Mouse (Mus musculus) spleen, embryonic (tissue): ENCODE measurements around the gene Anxa6.

ENCODE experiments used
- CTCF ChIA-PET: fragments of 350-600 bp; sonication (Branson Sonifier 250); formaldehyde crosslinking; loops from one replicate; lab custom pipeline; 2022; lab: Charles Lee

Anxa6 gene

GRCm38 (mm10) chr11:55008230-55008629 is 25.0 kb downstream of the Anxa6 start:
- CTCF ChIA-PET: no interaction called here

- CTCF ChIA-PET: interaction anchor here (0.6 kb wide), 1 partner anchor 27 kb away, joined by 6 read pairs; no protein-coding TSS in a partner anchor
Observed at GRCm38 (mm10) chr11:55005684-55006083, 27.6 kb downstream of the Anxa6 start.

- CTCF ChIA-PET: interaction anchor here (0.5 kb wide), 1 partner anchor 22 kb away, joined by 3 read pairs; no protein-coding TSS in a partner anchor
Observed at GRCm38 (mm10) chr11:55004970-55005502, 28.2 kb downstream of the Anxa6 start.

GRCm38 (mm10) chr11:54998708-54999107 is 34.5 kb downstream of the Anxa6 start:
- CTCF ChIA-PET: interaction anchor here (0.6 to 1.8 kb wide), 5 partner anchors 12 to 88 kb away, joined by 3 to 17 read pairs (median 4); no protein-coding TSS in a partner anchor

- CTCF ChIA-PET: interaction anchor here (0.7 to 1.8 kb wide), 3 partner anchors 15 to 89 kb away, joined by 3 to 17 read pairs (median 12); no protein-coding TSS in a partner anchor
Observed at GRCm38 (mm10) chr11:54998284-54998683, 35.0 kb downstream of the Anxa6 start.

- CTCF ChIA-PET: interaction anchor here (0.7 kb wide), 2 partner anchors 43 to 228 kb away, joined by 3 to 7 read pairs; no protein-coding TSS in a partner anchor
Observed at GRCm38 (mm10) chr11:54996176-54996575, 37.1 kb downstream of the Anxa6 start.

GRCm38 (mm10) chr11:54989920-54990319 is 43.3 kb downstream of the Anxa6 start:
- CTCF ChIA-PET: interaction anchor here (0.7 kb wide), 1 partner anchor 168 kb away, joined by 4 read pairs; no protein-coding TSS in a partner anchor

- CTCF ChIA-PET: no interaction called here
Observed at GRCm38 (mm10) chr11:54988754-54989349, 44.4 kb downstream of the Anxa6 start.

GRCm38 (mm10) chr11:54987974-54988373 is 45.3 kb downstream of the Anxa6 start:
- CTCF ChIA-PET: interaction anchor here (0.5 to 1.0 kb wide), 3 partner anchors 53 to 1136 kb away, joined by 3 to 4 read pairs (median 3); no protein-coding TSS in a partner anchor

- CTCF ChIA-PET: interaction anchor here (0.6 to 1.6 kb wide), 4 partner anchors 48 to 677 kb away, joined by 3 to 12 read pairs (median 5); no protein-coding TSS in a partner anchor
Observed at GRCm38 (mm10) chr11:54985086-54985485, 48.2 kb downstream of the Anxa6 start.

- CTCF ChIA-PET: interaction anchor here (0.6 to 1.6 kb wide), 3 partner anchors 51 to 676 kb away, joined by 4 to 12 read pairs (median 7); no protein-coding TSS in a partner anchor
Observed at GRCm38 (mm10) chr11:54984581-54984980, 48.7 kb downstream of the Anxa6 start.

- CTCF ChIA-PET: interaction anchor here (0.6 to 1.6 kb wide), 5 partner anchors 11 to 104 kb away, joined by 3 to 12 read pairs (median 4); no protein-coding TSS in a partner anchor
Observed at GRCm38 (mm10) chr11:54984085-54984484, 49.2 kb downstream of the Anxa6 start.

GRCm38 (mm10) chr11:54982520-54982919 is 50.7 kb downstream of the Anxa6 start:
- CTCF ChIA-PET: interaction anchor here (0.6 to 0.7 kb wide), 2 partner anchors 23 to 96 kb away, joined by 7 to 19 read pairs; no protein-coding TSS in a partner anchor

GRCm38 (mm10) chr11:54981630-54982029 is 51.6 kb downstream of the Anxa6 start:
- CTCF ChIA-PET: no interaction called here

GRCm38 (mm10) chr11:54977385-54977937 is 55.8 kb downstream of the Anxa6 start:
- CTCF ChIA-PET: interaction anchor here (0.6 kb wide), 1 partner anchor 12 kb away, joined by 10 read pairs; no protein-coding TSS in a partner anchor

- CTCF ChIA-PET: interaction anchor here (0.8 kb wide), 1 partner anchor 46 kb away, joined by 3 read pairs; no protein-coding TSS in a partner anchor
Observed at GRCm38 (mm10) chr11:54976351-54976750, 56.9 kb downstream of the Anxa6 start.

- CTCF ChIA-PET: interaction anchor here (0.8 kb wide), 1 partner anchor 46 kb away, joined by 3 read pairs; no protein-coding TSS in a partner anchor
Observed at GRCm38 (mm10) chr11:54975756-54976155, 57.5 kb downstream of the Anxa6 start.

GRCm38 (mm10) chr11:54975340-54975739 is 57.9 kb downstream of the Anxa6 start:
- CTCF ChIA-PET: interaction anchor here (0.8 kb wide), 1 partner anchor 45 kb away, joined by 3 read pairs; no protein-coding TSS in a partner anchor

GRCm38 (mm10) chr11:54974639-54975038 is 58.6 kb downstream of the Anxa6 start:
- CTCF ChIA-PET: no interaction called here

- CTCF ChIA-PET: interaction anchor here (0.6 to 0.7 kb wide), 2 partner anchors 18 to 183 kb away, joined by 4 to 6 read pairs; no protein-coding TSS in a partner anchor
Observed at GRCm38 (mm10) chr11:54973481-54974212, 59.6 kb downstream of the Anxa6 start.

- CTCF ChIA-PET: interaction anchor here (0.6 to 0.9 kb wide), 5 partner anchors 11 to 184 kb away, joined by 3 to 6 read pairs (median 4); no protein-coding TSS in a partner anchor
Observed at GRCm38 (mm10) chr11:54972789-54973188, 60.5 kb downstream of the Anxa6 start.
